Mouse (Mus musculus) brain, embryonic 14.5 days (tissue): ENCODE results near the gene Tyw5.

ENCODE experiments used
- CTCF ChIP-seq: fragments of 200-500 bp; IDR thresholded peaks from 2 replicates; pipeline ENCODE4 v1.5.1; 2012; ENCODE audit warnings: inconsistent platforms, mild to moderate bottlenecking, moderate library complexity, borderline replicate concordance; ENCODE audit not compliant: insufficient read depth, insufficient read length; ENCODE audit errors: extremely low read depth
- POLR2A ChIP-seq: fragments of 200-500 bp; IDR thresholded peaks from 2 replicates; pipeline ENCODE4 v1.6.1; 2012; ENCODE audit warnings: mild to moderate bottlenecking, inconsistent platforms, borderline replicate concordance; ENCODE audit not compliant: poor library complexity, insufficient read depth, insufficient read length, severe bottlenecking; ENCODE audit errors: extremely low read depth

DNA sequence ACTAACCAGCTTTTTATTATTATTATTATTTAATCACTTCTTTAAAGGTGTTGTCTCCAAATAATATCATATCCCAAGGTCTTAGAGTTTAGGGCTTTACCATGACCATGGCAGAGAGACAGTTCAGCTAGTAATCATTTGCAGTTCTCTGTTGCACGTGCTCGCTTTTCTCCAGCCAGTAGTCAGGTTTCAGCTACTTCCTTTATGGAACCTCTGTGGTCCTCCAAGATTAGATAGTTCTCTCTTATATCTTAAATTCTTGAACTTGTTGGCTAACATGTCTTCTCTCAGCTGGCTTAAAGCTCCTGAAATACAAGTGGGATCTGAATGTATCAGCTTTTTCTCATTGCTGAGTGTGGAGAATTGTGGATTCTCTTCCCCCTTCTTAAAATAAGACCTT, 2.1 kb upstream of the Tyw5 start:
- TF ChIP-seq POLR2A: no peak
- TF ChIP-seq CTCF: no peak
